8 mouse cellular contexts compared by ENCODE assay signal in genomic region chrX:95967847-95968593, GRCm38 (mm10). TPM values are rescaled to one million over a fixed set of nuclear protein-coding genes. Genes with fewer than 3 reads are reported as not detected.
DNase-seq lines count a peak whose midpoint lies in the region; ATAC-seq and TF ChIP-seq lines count a peak whose summit lies in the region.

No protein-coding gene starts in this region.

- H3K9ac ChIP-seq in heart, adult 2 months (ENCODE audit: low read depth, low read length): peak overlapping the region; percentile 74
- peak overlapping the region; percentile 68 for H3K9ac ChIP-seq in intestine, embryonic 16.5 days (ENCODE audit: low read depth, low read length)
- peak overlapping the region; percentile 66 for H3K9ac ChIP-seq in liver, embryonic 11.5 days (ENCODE audit: low read depth, low read length)
- peak overlapping the region; percentile 64 for H3K9ac ChIP-seq in midbrain, postnatal 0 days (replicated peaks; ENCODE audit: low read length, poor library complexity, severe bottlenecking)

- peak; percentile 22 to 33 for DNase-seq in heart, adult 2 months
- DNase-seq in heart, adult 9 months (ENCODE audit: low spot score in 2 of 2): no peak
- peak; percentile 89 for DNase-seq in cerebellum, adult 9-11 months
- DNase-seq in forelimb bud, embryonic 11.5 days (ENCODE audit: low read depth, low spot score): peak; percentile 77
- peak; percentile 68 for DNase-seq in liver, embryonic 11.5 days (ENCODE audit: low spot score)
- peak; percentile 89 for DNase-seq in midbrain, postnatal 0 days (ENCODE audit: low spot score)
- DNase-seq in splenic B cell, adult 2 months (ENCODE audit: low read depth, low spot score): peak; percentile 83

- no peak for TF ChIP-seq EP300 in heart, adult 2 months (IDR thresholded peaks at IDR 0.05; ENCODE audit: insufficient read depth, low read depth, low read length)

- H3K27ac ChIP-seq in heart, adult 2 months: no peak overlapping the region
- H3K27ac ChIP-seq in intestine, embryonic 16.5 days (ENCODE audit: low read length): peak overlapping the region; percentile 65
- peak overlapping the region; percentile 76 for H3K27ac ChIP-seq in liver, embryonic 11.5 days (ENCODE audit: low read depth, low read length)
- H3K27ac ChIP-seq in midbrain, postnatal 0 days (ENCODE audit: low read depth, low read length): peak overlapping the region; percentile 74

- H3K4me2 ChIP-seq in intestine, embryonic 16.5 days (ENCODE audit: low read depth, low read length): peak overlapping the region; percentile 57
- H3K4me2 ChIP-seq in liver, embryonic 11.5 days: peak overlapping the region; percentile 78
- peak overlapping the region; percentile 52 for H3K4me2 ChIP-seq in midbrain, postnatal 0 days (ENCODE audit: low read depth, low read length, poor library complexity, severe bottlenecking)

- H3K4me3 ChIP-seq in heart, adult 2 months: peak overlapping the region; percentile 20; the same call in 1 of the 2 replicates
- H3K4me3 ChIP-seq in intestine, embryonic 16.5 days (ENCODE audit: low read length): peak overlapping the region; percentile 48
- H3K4me3 ChIP-seq in liver, embryonic 11.5 days (ENCODE audit: low read depth, low read length): peak overlapping the region; percentile 46
- H3K4me3 ChIP-seq in midbrain, postnatal 0 days (ENCODE audit: low read depth, low read length): peak overlapping the region; percentile 38

- no peaks in the 10 kb centered on the region for H3K27me3 ChIP-seq in heart, adult 2 months (ENCODE audit: control insufficient read depth, insufficient read depth, low read length)
- H3K27me3 ChIP-seq in intestine, embryonic 16.5 days (replicated peaks; ENCODE audit: control insufficient read depth, insufficient read depth, low read length): no peaks in the 10 kb centered on the region
- no peaks in the 10 kb centered on the region for H3K27me3 ChIP-seq in liver, embryonic 11.5 days (replicated peaks; ENCODE audit: control insufficient read depth, insufficient read depth, low read length)
- H3K27me3 ChIP-seq in midbrain, postnatal 0 days (ENCODE audit: insufficient read depth, low read length): no peaks in the 10 kb centered on the region
- H3K27me3 ChIP-seq in splenic B cell, adult 2 months (ENCODE audit: control insufficient read depth, insufficient read depth, low read length, poor library complexity, severe bottlenecking): no peaks in the 10 kb centered on the region

- no peaks in the 10 kb centered on the region for H3K36me3 ChIP-seq in heart, adult 2 months (ENCODE audit: control insufficient read depth, insufficient read depth, low read length)
- no peaks in the 10 kb centered on the region for H3K36me3 ChIP-seq in intestine, embryonic 16.5 days (ENCODE audit: control insufficient read depth, insufficient read depth, low read length)
- no peaks in the 10 kb centered on the region for H3K36me3 ChIP-seq in liver, embryonic 11.5 days (ENCODE audit: control insufficient read depth, insufficient read depth, low read length)
- no peaks in the 10 kb centered on the region for H3K36me3 ChIP-seq in midbrain, postnatal 0 days (ENCODE audit: insufficient read depth, low read length)
- H3K36me3 ChIP-seq in splenic B cell, adult 2 months (ENCODE audit: control insufficient read depth, insufficient read depth, low read length, poor library complexity, severe bottlenecking): no peaks in the 10 kb centered on the region

- WGBS in heart, adult 2 months: 23% methylated on average over 28 of the region's 28 CpGs
- 13% methylated on average over 26 of the region's 28 CpGs for WGBS in intestine, embryonic 16.5 days
- 20% methylated on average over 27 of the region's 28 CpGs for WGBS in liver, embryonic 11.5 days
- WGBS in midbrain, postnatal 0 days: 22% methylated on average over 25 of the region's 28 CpGs

- intact Hi-C loops in heart, adult 2 months (cut with DNase I): no loop called here

- H3K79me2 ChIP-seq in heart, adult 2 months (replicated peaks; ENCODE audit: control insufficient read depth, insufficient read depth, low read length): no peaks in the 10 kb centered on the region

- TF ChIP-seq CTCF in heart, adult 2 months (IDR thresholded peaks at IDR 0.05): peak; percentile 35; the same call in 1 of the 2 replicates
- peak; percentile 49 for TF ChIP-seq CTCF in midbrain, postnatal 0 days (IDR thresholded peaks at IDR 0.05)

- no peaks in the 10 kb centered on the region for H3K4me1 ChIP-seq in heart, adult 2 months (ENCODE audit: control insufficient read depth, insufficient read depth, low read length)
- no peaks in the 10 kb centered on the region for H3K4me1 ChIP-seq in intestine, embryonic 16.5 days (ENCODE audit: control insufficient read depth, insufficient read depth, low read length)
- H3K4me1 ChIP-seq in liver, embryonic 11.5 days (replicated peaks; ENCODE audit: control insufficient read depth, insufficient read depth, low read length): no peaks in the 10 kb centered on the region
- H3K4me1 ChIP-seq in midbrain, postnatal 0 days (ENCODE audit: insufficient read depth, low read length): no peaks in the 10 kb centered on the region

- H3K9me3 ChIP-seq in intestine, embryonic 16.5 days (ENCODE audit: control insufficient read depth, low read length): no peaks in the 10 kb centered on the region
- no peaks in the 10 kb centered on the region for H3K9me3 ChIP-seq in liver, embryonic 11.5 days (ENCODE audit: control insufficient read depth, low read length)
- H3K9me3 ChIP-seq in midbrain, postnatal 0 days (ENCODE audit: low read length): no peaks in the 10 kb centered on the region

- no peak for TF ChIP-seq POLR2A in heart, adult 2 months (IDR thresholded peaks at IDR 0.05; ENCODE audit: insufficient read depth, low read depth, low read length)

- ATAC-seq in intestine, embryonic 16.5 days: peak; percentile 78
- peak; percentile 84 for ATAC-seq in liver, embryonic 11.5 days (replicated peaks; ENCODE audit: low FRiP score)
- peak; percentile 87 for ATAC-seq in midbrain, postnatal 0 days (ENCODE audit: low FRiP score)

RNA-seq across cellular contexts. Expression of gene Las1l, which starts 11.3 kb away (rescaled TPM):
- total RNA-seq in heart, adult 2 months (2021): 10 to 100 TPM; 34.5 to 40.3 TPM
- polyA plus RNA-seq in heart, adult 2 months (2012; rRNA removed): 19.1 and 27.9 TPM in 2 replicates
- polyA plus RNA-seq in intestine, embryonic 16.5 days (2015; fragmentation: Nextera tagmentation; extraction: Ambion mirVana): 62.7 and 65.6 TPM in 2 replicates
- 58.1 and 64.2 TPM in 2 replicates for polyA plus RNA-seq in liver, embryonic 11.5 days (2014; fragmentation: Nextera tagmentation; extraction: Ambion mirVana)
- 41.1 and 50.4 TPM in 2 replicates for total RNA-seq in midbrain, postnatal 0 days (2014; rRNA removed)
- polyA plus RNA-seq in midbrain, postnatal 0 days (2015; fragmentation: Nextera tagmentation; extraction: Ambion mirVana): 75.6 and 81.8 TPM in 2 replicates

Comparison
In these comparisons a context has a peak if more than half of its experiments do, and no peak if none do; other contexts are left out.
1. DNase-seq: peak in heart, adult 2 months (2 of 2), cerebellum, adult 9-11 months (single experiment), forelimb bud, embryonic 11.5 days (single experiment), liver, embryonic 11.5 days (single experiment), midbrain, postnatal 0 days (single experiment) and splenic B cell, adult 2 months (single experiment); none in heart, adult 9 months (0 of 2).
2. Peak in every context shown above with its lines, with median percentiles within 50 percentile points of each other: H3K4me3 ChIP-seq, H3K9ac ChIP-seq, ATAC-seq and H3K4me2 ChIP-seq.